Mouse (Mus musculus) midbrain, embryonic 14.5 days (tissue): ENCODE results near the gene Hoxc11. TPM values are rescaled to one million over a fixed set of nuclear protein-coding genes. Genes with fewer than 3 reads are reported as not detected.

Experiments
- ATAC-seq: fragments of 200-750 bp; cut with Nextera tagmentation; 2 replicates; pipeline ENCODE4 v1.8.0; 2017; ENCODE audit warnings: moderate number of reproducible peaks, moderate library complexity; ENCODE audit not compliant: low FRiP score, low TSS enrichment
- DNase-seq: peaks from one replicate; pipeline ENCODE4 v3.0.0-alpha.2; 2015
- H3K27ac ChIP-seq: fragments of 300-500 bp; sonication (generic); replicated peaks from 2 replicates; pipeline ENCODE4 v1.5.1; 2014; ENCODE audit warnings: mild to moderate bottlenecking, low read depth, low read length, moderate library complexity
- H3K27me3 ChIP-seq: fragments of 300-500 bp; sonication (generic); 2 replicates; pipeline ENCODE4 v1.6.1; 2014; ENCODE audit warnings: low read length, control low read depth, mixed read lengths; ENCODE audit not compliant: control insufficient read depth, insufficient read depth
- H3K36me3 ChIP-seq: fragments of 300-500 bp; sonication (generic); 2 replicates; pipeline ENCODE4 v1.6.1; 2014; ENCODE audit warnings: low read length, control low read depth; ENCODE audit not compliant: control insufficient read depth, insufficient read depth
- H3K4me1 ChIP-seq: fragments of 300-500 bp; sonication (generic); 2 replicates; pipeline ENCODE4 v1.6.1; 2014; ENCODE audit warnings: mild to moderate bottlenecking, antibody characterized with exemption, low read length, control low read depth; ENCODE audit not compliant: control insufficient read depth, insufficient read depth
- H3K4me2 ChIP-seq: fragments of 300-500 bp; sonication (generic); 2 replicates; pipeline ENCODE4 v1.6.1; 2014; ENCODE audit warnings: mild to moderate bottlenecking, low read length, moderate library complexity
- H3K4me3 ChIP-seq: fragments of 300-500 bp; sonication (generic); replicated peaks from 2 replicates; pipeline ENCODE4 v1.5.1; 2014; ENCODE audit warnings: low read depth, low read length
- H3K9ac ChIP-seq: fragments of 300-500 bp; sonication (generic); replicated peaks from 2 replicates; pipeline ENCODE4 v1.6.1; 2014; ENCODE audit warnings: mild to moderate bottlenecking, low read length, moderate library complexity
- H3K9me3 ChIP-seq: fragments of 300-500 bp; sonication (generic); 2 replicates; pipeline ENCODE4 v1.6.1; 2016; ENCODE audit warnings: low read length, control low read depth, mixed read lengths; ENCODE audit not compliant: control insufficient read depth
- WGBS: fragments of 180-500 bp; shearing (Covaris S2); extraction: QIAGEN DNeasy Blood & Tissue Kit; methylation state at CpG from one replicate; pipeline ENCODE4 v1.1.7; 2014; 5-methylcytosine and 5-hydroxymethylcytosine counted together
- polyA plus RNA-seq: library from polyadenylated mRNA; unstranded; fragments of >200 nt; fragmentation: Nextera tagmentation; extraction: Ambion mirVana; gene quantifications from 2 replicates; pipeline ENCODE4 v1.2.1, GENCODE M21; 2014

The Hoxc11 gene
- polyA plus RNA-seq, 1 experiment from 2014 or later, result not detected

DNA sequence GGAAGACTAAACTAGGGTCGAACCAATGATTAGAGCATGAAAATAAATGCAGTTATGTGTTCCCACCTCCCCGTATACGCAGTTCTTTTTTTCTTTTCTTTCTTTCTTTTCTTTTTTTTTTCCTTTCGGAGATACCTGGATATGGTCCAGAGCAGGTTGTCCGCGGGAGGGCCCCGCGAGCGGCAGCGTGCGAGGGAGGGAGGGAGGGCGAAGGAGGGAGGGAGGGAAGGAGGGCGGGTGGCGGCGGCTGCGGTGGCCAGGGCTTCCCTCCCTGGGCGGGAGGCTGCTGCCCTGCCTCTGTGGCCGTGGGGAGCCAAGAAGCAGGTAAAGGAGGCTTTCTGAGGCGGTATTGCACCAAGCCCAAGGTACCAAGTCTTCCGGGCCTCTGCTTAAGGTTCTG, 21.9 kb downstream of the Hoxc11 start, which contains the start of gene Hoxc9:
Hoxc9 (plus strand) TSS at position 269 of the 400 bp plus-strand sequence.
- Histone ChIP-seq H3K4me2 (no peak within 1 kb of the TSS), H3K4me1 (no peaks in the 10 kb centered on the region), H3K36me3 (no peaks in the 10 kb centered on the region), H3K27ac (no peak within 1 kb of the TSS), H3K4me3 (no peak within 1 kb of the TSS), H3K9ac (no peak within 1 kb of the TSS), H3K9me3 (no peaks in the 10 kb centered on the region), H3K27me3 (peaks cover 99% of the 10 kb centered on the region)
- DNase-seq (no peak), ATAC-seq (no peak)
- 3% methylated on average over 13 of the region's 20 CpGs for WGBS

DNA sequence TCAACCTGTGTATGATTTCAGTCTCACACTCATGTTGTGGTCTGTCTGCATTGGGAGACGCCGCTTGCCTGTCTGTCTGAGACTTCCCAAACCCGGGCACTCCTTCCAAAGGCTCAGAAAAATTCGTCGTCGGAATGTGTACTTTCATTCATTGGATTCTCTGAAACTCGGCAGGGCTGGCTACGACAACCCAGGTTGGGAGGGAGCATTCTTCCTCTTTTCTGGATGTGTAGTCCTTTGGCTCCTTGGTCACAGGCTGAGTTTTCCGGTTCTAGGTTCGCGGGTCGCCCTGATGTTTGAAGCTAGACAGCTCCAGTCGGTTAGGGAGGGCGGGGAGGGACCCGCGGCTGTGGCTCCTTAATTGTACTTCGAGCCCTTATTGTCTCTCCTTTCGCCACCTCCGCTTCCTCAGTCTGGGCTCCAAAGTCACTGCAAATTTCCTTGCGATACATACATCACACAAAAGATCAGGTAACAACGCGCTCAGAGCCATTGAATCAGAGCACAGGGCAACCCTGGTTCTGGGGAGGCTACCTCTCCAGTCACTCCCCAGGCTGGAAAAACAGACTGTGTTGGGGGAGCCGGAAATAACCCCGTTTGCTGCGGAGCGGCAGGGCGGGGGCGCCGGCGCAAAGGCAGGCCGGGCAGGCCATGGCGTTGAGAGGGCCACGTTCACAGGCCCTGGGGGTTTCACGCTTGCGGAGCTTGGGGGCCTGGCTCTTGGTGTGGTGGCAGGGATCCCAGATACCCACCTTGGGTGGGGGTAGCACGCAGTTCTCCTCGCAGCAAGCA, 22.6 kb downstream of the Hoxc11 start:
- Histone ChIP-seq H3K9ac (no peak overlapping the region), H3K36me3 (no peaks in the 10 kb centered on the region), H3K27me3 (peaks cover 99% of the 10 kb centered on the region), H3K4me2 (no peak overlapping the region), H3K4me1 (0 out of 2 replicates have a peak, but pooled peaks cover 1% of the 10 kb centered on the region), H3K27ac (no peak overlapping the region), H3K4me3 (no peak overlapping the region), H3K9me3 (no peaks in the 10 kb centered on the region)
- no peak for ATAC-seq
- DNase-seq, result no peak
- WGBS, result under 1% methylated on average over 37 of the region's 37 CpGs

DNA sequence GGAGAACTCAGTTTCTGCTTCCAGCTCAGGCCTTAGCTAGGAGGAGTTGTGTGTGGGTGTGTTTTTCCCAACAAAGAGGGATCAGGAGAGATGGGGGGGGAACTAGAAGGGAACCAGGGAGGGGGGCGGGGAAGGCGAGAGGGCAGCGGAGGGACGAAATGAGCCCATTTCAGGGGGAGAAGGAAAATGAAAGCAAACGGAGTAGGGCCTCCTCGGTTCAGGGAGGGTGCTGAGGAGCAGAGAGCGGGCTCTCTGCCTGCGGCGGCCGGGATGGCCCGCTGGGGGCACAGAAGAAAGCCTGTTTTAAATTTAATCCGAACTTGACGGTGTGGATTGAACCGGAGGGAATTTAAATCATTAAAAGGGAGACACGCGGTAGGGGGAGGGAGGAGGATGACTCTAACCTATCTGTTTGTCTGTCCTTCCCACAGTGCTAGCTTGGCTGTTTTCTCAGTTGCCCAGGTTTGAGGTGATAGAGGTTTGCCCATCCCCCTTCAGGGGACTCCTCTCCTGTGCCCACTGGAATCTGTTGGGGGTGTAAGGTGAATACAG, 23.3 kb downstream of the Hoxc11 start:
- H3K4me2 ChIP-seq, result no peak overlapping the region
- no peak overlapping the region for H3K9ac ChIP-seq
- no peak overlapping the region for H3K4me3 ChIP-seq
- under 1% methylated on average over 16 of the region's 16 CpGs for WGBS
- ATAC-seq, result no peak
- no peaks in the 10 kb centered on the region for H3K36me3 ChIP-seq
- peaks cover 99% of the 10 kb centered on the region for H3K27me3 ChIP-seq
- no peaks in the 10 kb centered on the region for H3K9me3 ChIP-seq
- H3K27ac ChIP-seq, result no peak overlapping the region
- H3K4me1 ChIP-seq, result 0 out of 2 replicates have a peak, but pooled peaks cover 3% of the 10 kb centered on the region
- no peak for DNase-seq

DNA sequence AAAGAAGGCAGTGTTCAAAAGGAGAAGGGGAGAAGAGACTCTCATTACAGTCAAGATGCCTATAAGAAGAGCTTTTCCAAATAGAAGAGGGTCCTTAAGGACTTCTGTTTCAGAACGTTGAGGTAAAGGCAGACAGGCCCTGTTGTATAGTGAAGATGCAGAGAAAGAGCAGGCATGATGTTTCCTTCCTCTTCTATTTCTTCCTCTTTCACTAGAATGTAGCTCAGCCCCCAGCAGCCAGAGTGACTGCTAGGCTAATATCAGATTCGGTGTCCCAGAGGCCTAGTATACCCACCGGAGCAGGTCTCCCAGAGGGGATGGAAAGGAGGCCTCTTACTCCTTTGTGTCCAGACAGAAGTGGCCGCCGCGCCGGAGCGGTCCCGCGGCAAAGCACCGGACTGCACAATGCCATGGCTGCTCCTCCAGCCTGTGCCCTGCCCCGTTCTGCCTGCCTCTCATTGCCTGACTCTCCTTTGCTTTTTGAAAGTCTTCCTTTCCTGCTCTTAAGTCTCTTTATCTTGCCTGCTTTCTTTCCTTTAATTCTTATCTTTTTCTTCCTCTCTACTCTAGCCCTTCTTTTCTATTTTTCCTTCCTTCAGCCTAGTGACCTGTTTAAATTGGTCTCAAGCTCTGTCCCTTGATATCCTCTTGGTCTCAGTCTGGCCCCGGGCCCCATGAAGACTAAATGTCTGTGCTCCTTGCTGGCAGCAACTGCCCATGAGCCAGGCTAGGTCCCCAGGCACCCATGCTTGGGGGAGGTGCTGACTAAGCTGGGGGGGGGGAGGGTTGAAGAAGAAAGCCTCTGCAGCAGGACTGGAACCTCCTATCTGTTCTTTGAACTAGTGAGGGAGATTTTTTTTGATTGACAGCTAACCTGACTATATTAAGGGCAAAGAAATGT, 24.6 kb downstream of the Hoxc11 start:
- Histone ChIP-seq H3K27ac (no peak overlapping the region), H3K4me3 (no peak overlapping the region), H3K27me3 (peaks cover 99% of the 10 kb centered on the region), H3K36me3 (no peaks in the 10 kb centered on the region), H3K9ac (no peak overlapping the region), H3K4me1 (0 out of 2 replicates have a peak, but pooled peaks cover 3% of the 10 kb centered on the region), H3K9me3 (no peaks in the 10 kb centered on the region), H3K4me2 (no peak overlapping the region)
- no peak for DNase-seq
- ATAC-seq, result no peak
- 2% methylated on average over 12 of the region's 13 CpGs for WGBS

DNA sequence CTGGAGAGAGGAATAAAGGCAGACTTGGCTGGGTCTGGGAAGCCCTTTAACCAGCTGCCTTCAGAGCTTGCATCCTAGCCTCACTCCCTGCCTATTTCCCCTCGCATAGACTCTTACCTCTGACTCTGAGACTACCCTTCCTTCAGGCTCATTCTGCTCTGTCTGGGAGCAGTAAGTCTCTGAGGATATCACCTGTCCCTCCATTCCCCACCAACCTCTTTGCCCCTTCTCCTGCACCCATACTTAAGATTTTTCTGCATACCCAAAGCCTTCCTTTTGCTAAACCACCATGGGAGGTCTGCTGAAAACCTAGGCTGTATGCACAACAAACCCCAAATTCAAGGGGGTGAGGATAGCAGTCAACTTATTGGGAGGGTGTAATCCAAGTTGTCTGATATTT, 25.7 kb downstream of the Hoxc11 start:
- no peak for DNase-seq
- Histone ChIP-seq H3K4me2 (no peak overlapping the region), H3K9ac (no peak overlapping the region), H3K4me1 (0 out of 2 replicates have a peak, but pooled peaks cover 3% of the 10 kb centered on the region), H3K27me3 (peaks cover 98% of the 10 kb centered on the region), H3K27ac (no peak overlapping the region), H3K4me3 (no peak overlapping the region), H3K36me3 (no peaks in the 10 kb centered on the region), H3K9me3 (no peaks in the 10 kb centered on the region)
- WGBS, result 0% methylated on average over 1 of the region's 1 CpGs
- no peak for ATAC-seq

DNA sequence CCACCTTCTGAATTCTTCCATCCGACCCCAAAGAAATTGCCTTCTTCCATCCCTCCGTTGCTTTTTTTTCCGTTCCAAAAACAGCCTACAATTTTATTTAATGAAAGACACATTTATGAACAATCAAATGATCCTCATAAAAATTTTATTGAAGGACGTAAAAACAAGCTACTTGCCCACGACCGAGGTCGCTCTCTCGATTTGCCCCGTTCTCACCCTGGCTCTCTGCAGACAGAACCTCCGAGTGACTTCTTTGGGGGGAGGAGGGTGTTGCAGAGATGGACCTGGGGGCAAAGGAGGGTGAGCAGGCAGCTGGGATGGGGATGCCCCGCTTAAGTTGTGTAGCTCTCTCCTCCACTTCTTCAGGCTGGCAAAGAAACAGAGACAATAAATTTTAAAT, 26.1 kb downstream of the Hoxc11 start:
- no peak overlapping the region for H3K27ac ChIP-seq
- 2% methylated on average over 11 of the region's 11 CpGs for WGBS
- ATAC-seq (no peak), DNase-seq (no peak)
- H3K9me3 ChIP-seq, result no peaks in the 10 kb centered on the region
- H3K4me1 ChIP-seq, result 0 out of 2 replicates have a peak, but pooled peaks cover 3% of the 10 kb centered on the region
- H3K4me2 ChIP-seq, result no peak overlapping the region
- H3K4me3 ChIP-seq, result no peak overlapping the region
- peaks cover 98% of the 10 kb centered on the region for H3K27me3 ChIP-seq
- no peaks in the 10 kb centered on the region for H3K36me3 ChIP-seq
- no peak overlapping the region for H3K9ac ChIP-seq

DNA sequence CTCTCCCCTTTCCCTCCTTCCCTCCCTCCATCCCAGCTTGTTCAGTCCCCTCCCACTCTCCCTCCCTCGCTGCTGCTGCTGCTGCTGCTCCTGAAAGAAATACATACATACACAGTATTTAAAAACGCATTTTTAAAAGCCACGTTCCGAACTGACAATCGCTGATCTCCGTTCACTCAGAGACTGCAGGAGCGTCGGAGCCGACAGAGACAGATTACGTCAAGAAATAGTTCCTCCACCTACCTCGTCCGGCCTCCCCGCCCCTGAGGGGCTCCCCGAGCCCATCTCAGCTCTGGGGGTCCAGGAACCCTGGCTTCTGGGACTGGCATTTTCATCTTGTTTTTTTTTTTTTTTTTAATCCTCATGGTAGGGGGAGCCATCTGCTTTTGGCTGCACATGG, 26.7 kb downstream of the Hoxc11 start:
- Histone ChIP-seq H3K27me3 (peaks cover 98% of the 10 kb centered on the region), H3K36me3 (no peaks in the 10 kb centered on the region), H3K4me3 (0 out of 2 replicates have a peak overlapping the region, but pooled peaks have one; percentile 14), H3K9me3 (no peaks in the 10 kb centered on the region), H3K27ac (no peak overlapping the region), H3K4me1 (0 out of 2 replicates have a peak, but pooled peaks cover 3% of the 10 kb centered on the region), H3K4me2 (peak overlapping the region; percentile 40; the same call in 1 of the 2 replicates), H3K9ac (no peak overlapping the region)
- ATAC-seq (no peak), DNase-seq (no peak)
- under 1% methylated on average over 14 of the region's 14 CpGs for WGBS
